Mouse (Mus musculus) CH12.LX (cell line): ENCODE data around the gene Nkrf. TPM values are rescaled to one million over a fixed set of nuclear protein-coding genes. Genes with fewer than 3 reads are reported as not detected.

ENCODE experiments used
- DNase-seq: peaks from one replicate; pipeline ENCODE4 v3.0.0-alpha.2; 2013; ENCODE audit errors: extremely low read depth
- H3K27ac ChIP-seq: 2 replicates; pipeline ENCODE4 v1.5.1; 2012; ENCODE audit warnings: low read depth, mild to moderate bottlenecking, control low read depth, moderate library complexity; ENCODE audit not compliant: insufficient read depth
- H3K27me3 ChIP-seq: replicated peaks from 2 replicates; pipeline ENCODE3; 2012; ENCODE audit warnings: inconsistent platforms
- H3K36me3 ChIP-seq, 2 experiments: replicated peaks in 1 of 2; 2 replicates each; pipeline versions ENCODE3 to v1.6.1; 2012; ENCODE audit warnings: inconsistent platforms in 1 of 2, low read length in 1 of 2, mild to moderate bottlenecking in 1 of 2, mixed read lengths in 1 of 2, moderate library complexity in 1 of 2; ENCODE audit not compliant: control insufficient read depth in 1 of 2, insufficient read depth in 1 of 2
- H3K4me1 ChIP-seq, 2 experiments: 2 replicates each; pipeline ENCODE4 v1.6.1; 2012; ENCODE audit warnings: inconsistent platforms in 1 of 2, moderate library complexity in 1 of 2; ENCODE audit not compliant: insufficient read depth in 2 of 2, control insufficient read depth in 1 of 2
- H3K4me2 ChIP-seq: 2 replicates; pipeline ENCODE4 v1.6.1; 2012; ENCODE audit warnings: low read depth, mild to moderate bottlenecking, control low read depth; ENCODE audit not compliant: poor library complexity, insufficient read depth, severe bottlenecking
- H3K4me3 ChIP-seq, 3 experiments: fragments of 150-350 bp in 1 of 3; sonication (generic) in 1 of 3; replicated peaks in 1 of 3; 2 replicates each; pipeline versions ENCODE3 to v1.5.1; 2011 to 2012; ENCODE audit warnings: low read depth in 2 of 3, low read length in 2 of 3, mild to moderate bottlenecking in 2 of 3, moderate library complexity in 2 of 3, control low read depth in 1 of 3, improper control_type of control experiment in 1 of 3, inconsistent platforms in 1 of 3, mixed read lengths in 1 of 3; ENCODE audit not compliant: poor library complexity in 1 of 3
- H3K79me2 ChIP-seq: replicated peaks from 2 replicates; pipeline ENCODE4 v1.6.1; 2012; ENCODE audit warnings: mild to moderate bottlenecking, moderate library complexity; ENCODE audit not compliant: control insufficient read depth, poor library complexity, insufficient read depth, severe bottlenecking; ENCODE audit errors: extremely low read depth
- H3K9ac ChIP-seq: 2 replicates; pipeline ENCODE4 v1.6.1; 2012; ENCODE audit warnings: low read depth, mild to moderate bottlenecking, control low read depth, moderate library complexity; ENCODE audit not compliant: insufficient read depth
- H3K9me3 ChIP-seq: replicated peaks from 2 replicates; pipeline ENCODE3; 2012; ENCODE audit warnings: low read length, inconsistent platforms, mixed read lengths
- ELF1 ChIP-seq: IDR thresholded peaks from 2 replicates; pipeline ENCODE4 v1.6.1; 2014; ENCODE audit warnings: low read depth, mild to moderate bottlenecking, inconsistent platforms, low read length, improper control_type of control experiment
- EP300 ChIP-seq: IDR thresholded peaks from 2 replicates; pipeline ENCODE4 v1.6.1; 2011; ENCODE audit warnings: low read length, improper control_type of control experiment
- ETS1 ChIP-seq: conservative IDR thresholded peaks from 2 replicates; pipeline ENCODE4 v1.6.1; 2012; ENCODE audit warnings: low read depth, mild to moderate bottlenecking, inconsistent platforms, low read length, improper control_type of control experiment, moderate library complexity
- IRF4 ChIP-seq: IDR thresholded peaks from 2 replicates; pipeline ENCODE4 v1.6.1; 2014; ENCODE audit warnings: low read depth, mild to moderate bottlenecking, inconsistent platforms, low read length, improper control_type of control experiment
- JUN ChIP-seq: IDR thresholded peaks from 2 replicates; pipeline ENCODE4 v1.6.1; 2011; ENCODE audit warnings: low read depth, mild to moderate bottlenecking, low read length, improper control_type of control experiment, moderate library complexity; ENCODE audit not compliant: insufficient read depth
- JUND ChIP-seq: conservative IDR thresholded peaks from 2 replicates; pipeline ENCODE4 v1.6.1; 2011; ENCODE audit warnings: low read depth, low read length, improper control_type of control experiment
- KAT2A ChIP-seq: IDR thresholded peaks from 2 replicates; pipeline ENCODE4 v1.6.1; 2012; ENCODE audit warnings: low read length, improper control_type of control experiment, inconsistent platforms; ENCODE audit not compliant: insufficient replicate concordance
- MAX ChIP-seq: IDR thresholded peaks from 2 replicates; pipeline ENCODE4 v1.6.1; 2011; ENCODE audit warnings: low read length, improper control_type of control experiment
- MAZ ChIP-seq: IDR thresholded peaks from 2 replicates; pipeline ENCODE4 v1.6.1; 2012; ENCODE audit warnings: low read depth, mild to moderate bottlenecking, inconsistent platforms, low read length, improper control_type of control experiment, moderate library complexity
- MEF2A ChIP-seq: IDR thresholded peaks from 2 replicates; pipeline ENCODE4 v1.6.1; 2014; ENCODE audit warnings: low read depth, mild to moderate bottlenecking, inconsistent platforms, low read length, improper control_type of control experiment, borderline replicate concordance
- MXI1 ChIP-seq: IDR thresholded peaks from 2 replicates; pipeline ENCODE4 v1.6.1; 2011; ENCODE audit warnings: mild to moderate bottlenecking, low read depth, low read length, improper control_type of control experiment
- MYC ChIP-seq: IDR thresholded peaks from 2 replicates; pipeline ENCODE4 v1.6.1; 2011; ENCODE audit warnings: low read depth, mild to moderate bottlenecking, improper control_type of control experiment, low read length
- NELFE ChIP-seq: IDR thresholded peaks from 2 replicates; pipeline ENCODE4 v1.6.1; 2011; ENCODE audit warnings: low read depth, low read length, improper control_type of control experiment
- NRF1 ChIP-seq: IDR thresholded peaks from 2 replicates; pipeline ENCODE4 v1.6.1; 2014; ENCODE audit warnings: low read depth, mild to moderate bottlenecking, inconsistent platforms, low read length, improper control_type of control experiment, moderate library complexity
- PAX5 ChIP-seq: IDR thresholded peaks from 2 replicates; pipeline ENCODE4 v1.6.1; 2012; ENCODE audit warnings: low read length, inconsistent platforms, mixed read lengths
- RCOR1 ChIP-seq: conservative IDR thresholded peaks from 2 replicates; pipeline ENCODE4 v1.6.1; 2012; ENCODE audit warnings: low read depth, mild to moderate bottlenecking, inconsistent platforms, low read length, improper control_type of control experiment
- SMC3 ChIP-seq: IDR thresholded peaks from 2 replicates; pipeline ENCODE4 v1.6.1; 2011; ENCODE audit warnings: low read depth, low read length, improper control_type of control experiment
- TBP ChIP-seq: conservative IDR thresholded peaks from 2 replicates; pipeline ENCODE4 v1.6.1; 2011; ENCODE audit warnings: low read depth, low read length, improper control_type of control experiment
- TCF12 ChIP-seq: IDR thresholded peaks from 2 replicates; pipeline ENCODE4 v1.6.1; 2014; ENCODE audit warnings: low read depth, mild to moderate bottlenecking, inconsistent platforms, low read length, improper control_type of control experiment
- ZC3H11A ChIP-seq: IDR thresholded peaks from 2 replicates; pipeline ENCODE4 v1.6.1; 2012; ENCODE audit warnings: low read depth, mild to moderate bottlenecking, inconsistent platforms, low read length, improper control_type of control experiment
- ZKSCAN1 ChIP-seq: IDR thresholded peaks from 2 replicates; pipeline ENCODE4 v1.6.1; 2012; ENCODE audit warnings: low read depth, inconsistent platforms, low read length, improper control_type of control experiment, borderline replicate concordance
- ZNF384 ChIP-seq: IDR thresholded peaks from 2 replicates; pipeline ENCODE4 v1.6.1; 2012; ENCODE audit warnings: low read depth, low read length, improper control_type of control experiment, inconsistent platforms
- dilution Hi-C: fragments of 300-500 bp; cut with MboI; formaldehyde crosslinking; loops from 2 replicates; pipeline ENCODE4 v1.14.3; 2020; ENCODE audit warnings: low sequenced_read_pairs; ENCODE audit not compliant: extremely low pct_unique_long_range_greater_than_20kb, extremely low pct_ligation_motif_present
- in situ Hi-C: fragments of 300-500 bp; cut with MboI; formaldehyde crosslinking; loops from 3 replicates; pipeline ENCODE4 v1.14.3; 2019; ENCODE audit warnings: low sequenced_read_pairs, low pct_ligation_motif_present, low pct_unique_long_range_greater_than_20kb, mixed read lengths
- polyA plus RNA-seq: library from polyadenylated mRNA; unstranded; fragments of >175 nt; gene quantifications from 2 replicates; pipeline ENCODE4 v1.2.1, GENCODE M21; 2012; ENCODE audit warnings: low read depth; ENCODE audit not compliant: insufficient read length
- total RNA-seq, 2 experiments: library from RNA; depleted of rRNA; stranded (reverse); fragments of 300-350 nt in 1 of 2; fragments of >200 nt in 1 of 2; gene quantifications; 2 replicates each; pipeline ENCODE4 v1.2.3; 2012 to 2014

Nkrf gene
- total and polyA plus RNA-seq, 3 experiments, result 7.0 to 19.7 (median 19.5) TPM

GRCm38 (mm10) chrX:36921346-36921745 lies 18.6 kb upstream of the Nkrf start:
- no peak overlapping the region for H3K4me3 ChIP-seq

GRCm38 (mm10) chrX:36917749-36918148 lies 15.1 kb upstream of the Nkrf start:
- no peak overlapping the region for H3K27ac ChIP-seq
- peaks cover 27 to 85% of the 10 kb centered on the region in 2 experiments for H3K36me3 ChIP-seq
- no peaks in the 10 kb centered on the region for H3K9me3 ChIP-seq
- no peaks in the 10 kb centered on the region for H3K4me1 ChIP-seq
- no peak overlapping the region for H3K9ac ChIP-seq
- no peak for TF ChIP-seq TCF12
- no peak for TF ChIP-seq MAX
- TF ChIP-seq EP300, result no peak
- no peak for TF ChIP-seq MAZ
- no peak for TF ChIP-seq KAT2A
- no peak for TF ChIP-seq ZNF384
- TF ChIP-seq JUN, result no peak
- TF ChIP-seq IRF4, result no peak
- no peak for TF ChIP-seq RCOR1
- TF ChIP-seq ETS1, result no peak
- in situ Hi-C loops, result loop anchor here (25.0 kb wide), 1 partner anchor 155 kb away; no protein-coding TSS in a partner anchor
- no peaks in the 10 kb centered on the region for H3K27me3 ChIP-seq
- H3K4me2 ChIP-seq, result no peak overlapping the region
- dilution Hi-C loops, result no loop called here
- no peak overlapping the region for H3K4me3 ChIP-seq
- DNase-seq, result no peak
- no peaks in the 10 kb centered on the region for H3K79me2 ChIP-seq

More at GRCm38 (mm10) chrX:36921346-36921745, 18.6 kb upstream of the Nkrf start:
- dilution Hi-C loops, result no loop called here
- Histone ChIP-seq H3K79me2 (0 out of 2 replicates have a peak, but pooled peaks cover 2% of the 10 kb centered on the region), H3K4me1 (no peaks in the 10 kb centered on the region), H3K27me3 (no peaks in the 10 kb centered on the region), H3K27ac (no peak overlapping the region), H3K36me3 (peaks cover 41 to 89% of the 10 kb centered on the region in 2 experiments), H3K4me2 (no peak overlapping the region)
- DNase-seq, result no peak
- TF ChIP-seq ZC3H11A (no peak), SMC3 (no peak), IRF4 (no peak), NELFE (no peak), MEF2A (no peak), MXI1 (no peak), KAT2A (no peak), TBP (no peak), ETS1 (no peak), MYC (no peak), ELF1 (no peak), NRF1 (no peak), JUND (no peak), ZKSCAN1 (no peak), PAX5 (no peak)
- TF ChIP-seq, all 38 proteins: peak for 0
- Histone ChIP-seq H3K9ac (no peak overlapping the region), H3K9me3 (no peaks in the 10 kb centered on the region)
- in situ Hi-C loops, result loop anchor here (5.0 to 25.0 kb wide), 2 partner anchors 106 to 159 kb away; no protein-coding TSS in a partner anchor
